35 mouse cellular contexts compared by ENCODE assay signal in genomic region chr4:134157558-134157957, GRCm38 (mm10). TPM values are rescaled to one million over a fixed set of nuclear protein-coding genes. Genes with fewer than 3 reads are reported as not detected.
DNase-seq lines count a peak whose midpoint lies in the region; ATAC-seq and TF ChIP-seq lines count a peak whose summit lies in the region.
"Had no signal": no experiment of that assay in that cellular context is flagged by ENCODE, and none has a peak within 500 bp of the region (broad histone marks: within the 10 kb centered on the region; RNA-seq: fewer than 3 reads in every experiment).

No protein-coding gene starts in this region.

- 0 out of 2 replicates have a peak, but pooled peaks cover 5% of the 10 kb centered on the region for H3K4me1 ChIP-seq in embryonic facial prominence, embryonic 15.5 days
- peaks cover 16% of the 10 kb centered on the region for H3K4me1 ChIP-seq in embryonic facial prominence, embryonic 10.5 days
- peaks cover 26% of the 10 kb centered on the region for H3K4me1 ChIP-seq in heart, embryonic 13.5 days
- H3K4me1 ChIP-seq in stomach, postnatal 0 days (replicated peaks; ENCODE audit: control insufficient read depth, insufficient read depth) = no peaks in the 10 kb centered on the region
- H3K4me1 ChIP-seq: forebrain, embryonic 12.5 days; hindbrain, embryonic 10.5 days; limb, embryonic 15.5 days; midbrain, embryonic 13.5 days; neural tube, embryonic 13.5 days had no signal

- H3K9ac ChIP-seq in embryonic facial prominence, embryonic 15.5 days = no peak overlapping the region
- H3K9ac ChIP-seq in heart, embryonic 13.5 days = no peak overlapping the region
- no peak overlapping the region for H3K9ac ChIP-seq in stomach, postnatal 0 days (ENCODE audit: low read length)
- H3K9ac ChIP-seq: embryonic facial prominence, embryonic 13.5 days; forebrain, embryonic 12.5 days; forebrain, postnatal 0 days; intestine, embryonic 15.5 days; limb, embryonic 15.5 days; liver, embryonic 14.5 days; midbrain, embryonic 13.5 days; neural tube, embryonic 13.5 days had no signal

- 0 out of 2 replicates have a peak overlapping the region, but pooled peaks have one; percentile 11 for H3K27ac ChIP-seq in embryonic facial prominence, embryonic 15.5 days (replicated peaks)
- no peak overlapping the region for H3K27ac ChIP-seq in embryonic facial prominence, embryonic 10.5 days (replicated peaks)
- H3K27ac ChIP-seq in heart, embryonic 13.5 days (replicated peaks) = peak overlapping the region; percentile 65; the same call in 1 of the 2 replicates
- H3K27ac ChIP-seq in stomach, postnatal 0 days (replicated peaks) = no peak overlapping the region
- H3K27ac ChIP-seq: embryonic facial prominence, embryonic 13.5 days; forebrain, embryonic 12.5 days; hindbrain, embryonic 10.5 days; hindbrain, postnatal 0 days; intestine, embryonic 15.5 days; limb, embryonic 10.5 days; limb, embryonic 15.5 days; liver, embryonic 14.5 days; macrophage; midbrain, embryonic 13.5 days; neural tube, embryonic 13.5 days had no signal

- WGBS in embryonic facial prominence, embryonic 15.5 days = 78% methylated on average over 2 of the region's 2 CpGs
- 85% methylated on average over 2 of the region's 2 CpGs for WGBS in embryonic facial prominence, embryonic 10.5 days
- 53% methylated on average over 2 of the region's 2 CpGs for WGBS in heart, embryonic 13.5 days
- 77% methylated on average over 2 of the region's 2 CpGs for WGBS in stomach, postnatal 0 days

- no peaks in the 10 kb centered on the region for H3K9me3 ChIP-seq in embryonic facial prominence, embryonic 15.5 days (replicated peaks)
- H3K9me3 ChIP-seq in embryonic facial prominence, embryonic 10.5 days = no peaks in the 10 kb centered on the region
- no peaks in the 10 kb centered on the region for H3K9me3 ChIP-seq in heart, embryonic 13.5 days
- no peaks in the 10 kb centered on the region for H3K9me3 ChIP-seq in stomach, postnatal 0 days (ENCODE audit: control insufficient read depth, low read length)
- H3K9me3 ChIP-seq: embryonic facial prominence, embryonic 13.5 days; forebrain, embryonic 12.5 days; G1E; hindbrain, embryonic 10.5 days; intestine, embryonic 15.5 days; limb, embryonic 10.5 days; limb, embryonic 15.5 days; midbrain, embryonic 13.5 days; neural tube, embryonic 13.5 days had no signal

- no peaks in the 10 kb centered on the region for H3K27me3 ChIP-seq in embryonic facial prominence, embryonic 15.5 days
- 0 out of 2 replicates have a peak, but pooled peaks cover 8% of the 10 kb centered on the region for H3K27me3 ChIP-seq in embryonic facial prominence, embryonic 10.5 days (replicated peaks; ENCODE audit: low read depth, poor library complexity, severe bottlenecking)
- no peaks in the 10 kb centered on the region for H3K27me3 ChIP-seq in heart, embryonic 13.5 days (replicated peaks)
- H3K27me3 ChIP-seq in stomach, postnatal 0 days (ENCODE audit: control insufficient read depth, insufficient read depth, low read length) = no peaks in the 10 kb centered on the region
- H3K27me3 ChIP-seq: embryonic facial prominence, embryonic 13.5 days; intestine, embryonic 15.5 days; limb, embryonic 15.5 days; neural tube, embryonic 13.5 days; Patski had no signal

- peaks cover 22% of the 10 kb centered on the region for H3K36me3 ChIP-seq in embryonic facial prominence, embryonic 15.5 days
- peaks cover 36% of the 10 kb centered on the region for H3K36me3 ChIP-seq in embryonic facial prominence, embryonic 10.5 days (replicated peaks)
- H3K36me3 ChIP-seq in heart, embryonic 13.5 days = peaks cover 31% of the 10 kb centered on the region
- no peaks in the 10 kb centered on the region for H3K36me3 ChIP-seq in stomach, postnatal 0 days (ENCODE audit: control insufficient read depth, insufficient read depth, low read length)
- H3K36me3 ChIP-seq: intestine, embryonic 15.5 days had no signal

- H3K4me3 ChIP-seq in embryonic facial prominence, embryonic 15.5 days (replicated peaks) = no peak overlapping the region
- no peak overlapping the region for H3K4me3 ChIP-seq in embryonic facial prominence, embryonic 10.5 days
- H3K4me3 ChIP-seq in heart, embryonic 13.5 days = no peak overlapping the region
- H3K4me3 ChIP-seq in stomach, postnatal 0 days (ENCODE audit: low read depth, low read length) = no peak overlapping the region
- H3K4me3 ChIP-seq: embryonic facial prominence, embryonic 13.5 days; forebrain, embryonic 12.5 days; hindbrain, embryonic 10.5 days; intestine, embryonic 15.5 days; limb, embryonic 10.5 days; limb, embryonic 15.5 days; midbrain, embryonic 13.5 days; neural tube, embryonic 13.5 days had no signal

- ATAC-seq in embryonic facial prominence, embryonic 15.5 days (ENCODE audit: insufficient number of reproducible peaks, low FRiP score, low TSS enrichment, low read depth) = no peak
- ATAC-seq in heart, embryonic 13.5 days (ENCODE audit: extremely low read depth, insufficient number of reproducible peaks, low FRiP score, low TSS enrichment) = no peak
- ATAC-seq in stomach, postnatal 0 days (ENCODE audit: low FRiP score, low TSS enrichment) = 0 out of 2 replicates have a peak, but pooled peaks have one; percentile 51
- ATAC-seq: forebrain, postnatal 0 days; hindbrain, postnatal 0 days; intestine, embryonic 15.5 days; midbrain, embryonic 13.5 days; Patski had no signal

- no peak for TF ChIP-seq EP300 in stomach, postnatal 0 days (optimal IDR thresholded peaks at IDR 0.05)

- no peak for TF ChIP-seq CTCF in stomach, postnatal 0 days (IDR thresholded peaks at IDR 0.05; ENCODE audit: low read depth)

- no peak for DNase-seq in embryonic facial prominence, embryonic 10.5 days (ENCODE audit: low spot score)
- no peak for DNase-seq in heart, adult 9 months (ENCODE audit: low spot score in 2 of 2)
- peak; percentile 2 for DNase-seq in retina, postnatal 1 day
- no peak for DNase-seq in retina, embryonic 14.5 days (ENCODE audit: low spot score)
- peak; percentile 12 for DNase-seq in stomach, postnatal 0 days (ENCODE audit: low spot score)
- no peak for DNase-seq in right cerebral cortex, postnatal 4 days
- DNase-seq: adrenal gland, postnatal 10 days; cerebellum, adult 11 months; cerebellum, adult 9-10 months; cerebellum, postnatal 36 days; embryo, embryonic 11 days; forebrain, postnatal 0 days; gastrocnemius, postnatal 10 days; kidney, adult 2 months; kidney, postnatal 4 days; layer of hippocampus, adult 9-11 months; lung, adult 2 months; lung, postnatal 10 days; right cerebral cortex, postnatal 25 days had no signal

- H3K4me2 ChIP-seq in embryonic facial prominence, embryonic 15.5 days (replicated peaks) = no peak overlapping the region
- H3K4me2 ChIP-seq in heart, embryonic 13.5 days = no peak overlapping the region
- no peak overlapping the region for H3K4me2 ChIP-seq in stomach, postnatal 0 days (replicated peaks; ENCODE audit: low read depth)
- H3K4me2 ChIP-seq: forebrain, embryonic 12.5 days; intestine, embryonic 15.5 days; limb, embryonic 15.5 days; midbrain, embryonic 13.5 days; neural tube, embryonic 13.5 days had no signal

RNA-seq across cellular contexts. Expression of gene Sh3bgrl3, which starts 29.0 kb away (rescaled TPM):
- polyA plus RNA-seq in embryonic facial prominence, embryonic 15.5 days (2015; fragmentation: Nextera tagmentation; extraction: Ambion mirVana) = 470 and 490 TPM in 2 replicates
- polyA plus RNA-seq in embryonic facial prominence, embryonic 10.5 days (2016; fragmentation: Nextera tagmentation; extraction: Ambion mirVana) = 300 and 316 TPM in 2 replicates
- 198 and 202 TPM in 2 replicates for polyA plus RNA-seq in heart, embryonic 13.5 days (2015; fragmentation: Nextera tagmentation; extraction: Ambion mirVana)
- 522 and 533 TPM in 2 replicates for polyA plus RNA-seq in stomach, postnatal 0 days (2015; fragmentation: Nextera tagmentation; extraction: Ambion mirVana)

RNA-seq across cellular contexts. Expression of gene Cep85, which starts 29.4 kb away (rescaled TPM):
- polyA plus RNA-seq in embryonic facial prominence, embryonic 15.5 days (2015; fragmentation: Nextera tagmentation; extraction: Ambion mirVana) = 37.4 and 41.8 TPM in 2 replicates
- polyA plus RNA-seq in embryonic facial prominence, embryonic 10.5 days (2016; fragmentation: Nextera tagmentation; extraction: Ambion mirVana) = 32.3 and 33.2 TPM in 2 replicates
- 25.8 and 28.3 TPM in 2 replicates for polyA plus RNA-seq in heart, embryonic 13.5 days (2015; fragmentation: Nextera tagmentation; extraction: Ambion mirVana)
- 87.6 and 102 TPM in 2 replicates for polyA plus RNA-seq in stomach, postnatal 0 days (2015; fragmentation: Nextera tagmentation; extraction: Ambion mirVana)

RNA-seq across cellular contexts. Expression of gene Gm7534, which starts 45.2 kb away (rescaled TPM):
- 0.07 and 0.20 TPM in 2 replicates for polyA plus RNA-seq in embryonic facial prominence, embryonic 15.5 days (2015; fragmentation: Nextera tagmentation; extraction: Ambion mirVana)
- 0.06 and 0.07 TPM in 2 replicates for polyA plus RNA-seq in embryonic facial prominence, embryonic 10.5 days (2016; fragmentation: Nextera tagmentation; extraction: Ambion mirVana)
- not detected in 2 replicates for polyA plus RNA-seq in heart, embryonic 13.5 days (2015; fragmentation: Nextera tagmentation; extraction: Ambion mirVana)
- polyA plus RNA-seq in stomach, postnatal 0 days (2015; fragmentation: Nextera tagmentation; extraction: Ambion mirVana) = not detected in 2 replicates
- polyA plus RNA-seq: embryonic facial prominence, embryonic 13.5 days; forebrain, embryonic 12.5 days; forebrain, postnatal 0 days; G1E; hindbrain, embryonic 10.5 days; hindbrain, postnatal 0 days; intestine, embryonic 15.5 days; kidney, adult 2 months; limb, embryonic 10.5 days; limb, embryonic 15.5 days; liver, embryonic 14.5 days; lung, adult 2 months; macrophage; midbrain, embryonic 13.5 days; neural tube, embryonic 13.5 days; Patski; stomach, embryonic 14.5 days had no signal

RNA-seq across cellular contexts. Expression of gene Ubxn11, which starts 55.2 kb away (rescaled TPM):
- polyA plus RNA-seq in embryonic facial prominence, embryonic 15.5 days (2015; fragmentation: Nextera tagmentation; extraction: Ambion mirVana) = 16.9 and 23.7 TPM in 2 replicates
- polyA plus RNA-seq in embryonic facial prominence, embryonic 10.5 days (2016; fragmentation: Nextera tagmentation; extraction: Ambion mirVana) = 4.5 and 7.1 TPM in 2 replicates
- 1.7 and 2.1 TPM in 2 replicates for polyA plus RNA-seq in heart, embryonic 13.5 days (2015; fragmentation: Nextera tagmentation; extraction: Ambion mirVana)
- polyA plus RNA-seq in stomach, postnatal 0 days (2015; fragmentation: Nextera tagmentation; extraction: Ambion mirVana) = 1.3 TPM in 2 replicates

Comparison
In these comparisons a context has a peak if more than half of its experiments do, and no peak if none do; other contexts are left out.
1. H3K27ac ChIP-seq: peak in embryonic facial prominence, embryonic 15.5 days (single experiment) and heart, embryonic 13.5 days (single experiment); none in embryonic facial prominence, embryonic 10.5 days (single experiment) and stomach, postnatal 0 days (single experiment).
2. DNase-seq: peak in retina, postnatal 1 day (single experiment) and stomach, postnatal 0 days (single experiment); none in embryonic facial prominence, embryonic 10.5 days (single experiment), heart, adult 9 months (0 of 2), retina, embryonic 14.5 days (single experiment) and right cerebral cortex, postnatal 4 days (single experiment).